Mouse (Mus musculus) midbrain, embryonic 10.5 days (tissue): ENCODE measurements around the gene Pnliprp1. TPM values are rescaled to one million over a fixed set of nuclear protein-coding genes. Genes with fewer than 3 reads are reported as not detected.

Experiments
- DNase-seq: peaks from one replicate; pipeline ENCODE4 v3.0.0-alpha.2; 2017; ENCODE audit warnings: low spot score
- H3K27ac ChIP-seq: fragments of 300-500 bp; sonication (generic); replicated peaks from 2 replicates; pipeline ENCODE4 v1.5.1; 2016; ENCODE audit warnings: mild to moderate bottlenecking
- H3K27me3 ChIP-seq: fragments of 300-500 bp; sonication (generic); 2 replicates; pipeline ENCODE4 v1.6.1; 2016; ENCODE audit warnings: low read depth, mild to moderate bottlenecking; ENCODE audit not compliant: poor library complexity, severe bottlenecking
- H3K36me3 ChIP-seq: fragments of 300-500 bp; sonication (generic); 2 replicates; pipeline ENCODE4 v1.6.1; 2016; ENCODE audit warnings: mild to moderate bottlenecking, moderate library complexity
- H3K4me1 ChIP-seq: fragments of 300-500 bp; sonication (generic); 2 replicates; pipeline ENCODE4 v1.6.1; 2016
- H3K4me3 ChIP-seq: fragments of 300-500 bp; sonication (generic); 2 replicates; pipeline ENCODE4 v1.5.1; 2016; ENCODE audit warnings: mild to moderate bottlenecking, moderate library complexity
- H3K9me3 ChIP-seq: fragments of 300-500 bp; sonication (generic); replicated peaks from 2 replicates; pipeline ENCODE4 v1.6.1; 2016; ENCODE audit warnings: mild to moderate bottlenecking
- WGBS: fragments of 180-500 bp; shearing (Covaris S2); methylation state at CpG from one replicate; pipeline ENCODE4 v1.1.7; 2016; 5-methylcytosine and 5-hydroxymethylcytosine counted together
- polyA plus RNA-seq: library from polyadenylated mRNA; unstranded; fragments of >200 nt; fragmentation: Nextera tagmentation; extraction: Ambion mirVana; gene quantifications from 2 replicates; pipeline ENCODE4 v1.2.1, GENCODE M21; 2016

Pnliprp1 gene
- polyA plus RNA-seq = 0.14 and 0.22 TPM in 2 replicates

- Histone ChIP-seq H3K27ac (0 out of 2 replicates have a peak within 1 kb of the TSS, but pooled peaks have one; percentile 52), H3K4me3 (no peak within 1 kb of the TSS), H3K36me3 (no peaks in the 10 kb centered on the region), H3K4me1 (peaks cover 14% of the 10 kb centered on the region), H3K27me3 (no peaks in the 10 kb centered on the region), H3K9me3 (no peaks in the 10 kb centered on the region; the same call in 1 of the 2 replicates)
- DNase-seq = no peak
- 56% methylated on average over 5 of the region's 5 CpGs for WGBS
Measured at GRCm38 (mm10) chr19:58728445-58729031, at the start of gene Pnliprp1. TSS of gene Pnliprp1 (plus strand) at chr19:58728887.

GRCm38 (mm10) chr19:58688933-58689332, 39.8 kb upstream of the Pnliprp1 start:
- H3K9me3 ChIP-seq = no peaks in the 10 kb centered on the region
- WGBS = 93% methylated on average over 1 of the region's 1 CpGs
- no peak overlapping the region for H3K4me3 ChIP-seq
- H3K4me1 ChIP-seq = no peaks in the 10 kb centered on the region
- no peak for DNase-seq
- H3K36me3 ChIP-seq = no peaks in the 10 kb centered on the region
- H3K27me3 ChIP-seq = no peaks in the 10 kb centered on the region
- no peak overlapping the region for H3K27ac ChIP-seq

GRCm38 (mm10) chr19:58695314-58695713, 33.4 kb upstream of the Pnliprp1 start:
- H3K4me3 ChIP-seq = no peak overlapping the region
- H3K36me3 ChIP-seq = no peaks in the 10 kb centered on the region
- WGBS = 86% methylated on average over 3 of the region's 3 CpGs
- H3K27ac ChIP-seq = no peak overlapping the region
- H3K27me3 ChIP-seq = no peaks in the 10 kb centered on the region
- H3K9me3 ChIP-seq = no peaks in the 10 kb centered on the region
- no peaks in the 10 kb centered on the region for H3K4me1 ChIP-seq
- DNase-seq = no peak

GRCm38 (mm10) chr19:58696235-58696634, 32.5 kb upstream of the Pnliprp1 start:
- Histone ChIP-seq H3K36me3 (no peaks in the 10 kb centered on the region), H3K27ac (no peak overlapping the region), H3K9me3 (no peaks in the 10 kb centered on the region), H3K27me3 (no peaks in the 10 kb centered on the region), H3K4me3 (no peak overlapping the region), H3K4me1 (no peaks in the 10 kb centered on the region)
- whole genome bisulfite sequencing = 82% methylated on average over 2 of the region's 2 CpGs
- DNase-seq = no peak

GRCm38 (mm10) chr19:58704556-58704955, 24.1 kb upstream of the Pnliprp1 start:
- DNase-seq = no peak
- Histone ChIP-seq H3K27me3 (no peaks in the 10 kb centered on the region), H3K9me3 (no peaks in the 10 kb centered on the region), H3K27ac (no peak overlapping the region), H3K36me3 (no peaks in the 10 kb centered on the region), H3K4me1 (no peaks in the 10 kb centered on the region), H3K4me3 (no peak overlapping the region)
- WGBS = 86% methylated on average over 4 of the region's 4 CpGs

- H3K27me3 ChIP-seq = no peaks in the 10 kb centered on the region
- no peaks in the 10 kb centered on the region for H3K36me3 ChIP-seq
- H3K4me3 ChIP-seq = no peak overlapping the region
- DNase-seq = no peak
- WGBS = 84% methylated on average over 3 of the region's 3 CpGs
- H3K27ac ChIP-seq = no peak overlapping the region
- H3K9me3 ChIP-seq = no peaks in the 10 kb centered on the region
- no peaks in the 10 kb centered on the region for H3K4me1 ChIP-seq
Measured at GRCm38 (mm10) chr19:58708611-58709010, 20.1 kb upstream of the Pnliprp1 start.

GRCm38 (mm10) chr19:58717925-58718324, 10.8 kb upstream of the Pnliprp1 start:
- Histone ChIP-seq H3K27me3 (no peaks in the 10 kb centered on the region), H3K36me3 (no peaks in the 10 kb centered on the region), H3K4me1 (no peaks in the 10 kb centered on the region), H3K4me3 (no peak overlapping the region), H3K27ac (no peak overlapping the region), H3K9me3 (no peaks in the 10 kb centered on the region)
- WGBS = 82% methylated on average over 4 of the region's 4 CpGs
- no peak for DNase-seq

GRCm38 (mm10) chr19:58720439-58720838, 8.2 kb upstream of the Pnliprp1 start:
- no peaks in the 10 kb centered on the region for H3K4me1 ChIP-seq

GRCm38 (mm10) chr19:58726551-58726950, 2.1 kb upstream of the Pnliprp1 start:
- H3K4me1 ChIP-seq = peaks cover 14% of the 10 kb centered on the region
- 86% methylated on average over 5 of the region's 5 CpGs for WGBS
- no peak overlapping the region for H3K4me3 ChIP-seq
- no peaks in the 10 kb centered on the region; the same call in 1 of the 2 replicates for H3K9me3 ChIP-seq
- no peaks in the 10 kb centered on the region for H3K36me3 ChIP-seq
- no peak overlapping the region for H3K27ac ChIP-seq
- no peaks in the 10 kb centered on the region for H3K27me3 ChIP-seq
- no peak for DNase-seq

More at GRCm38 (mm10) chr19:58720439-58720838, 8.2 kb upstream of the Pnliprp1 start:
- no peak for DNase-seq
- H3K36me3 ChIP-seq = no peaks in the 10 kb centered on the region
- H3K4me3 ChIP-seq = no peak overlapping the region
- H3K27ac ChIP-seq = no peak overlapping the region
- H3K27me3 ChIP-seq = no peaks in the 10 kb centered on the region
- H3K9me3 ChIP-seq = no peaks in the 10 kb centered on the region; the same call in 1 of the 2 replicates

GRCm38 (mm10) chr19:58727756-58728155, 931 bp upstream of the Pnliprp1 start:
- no peak for DNase-seq
- 87% methylated on average over 5 of the region's 5 CpGs for WGBS

GRCm38 (mm10) chr19:58733216-58733615, 4.5 kb downstream of the Pnliprp1 start:
- Histone ChIP-seq H3K4me1 (peaks cover 8% of the 10 kb centered on the region), H3K4me3 (no peak overlapping the region), H3K27ac (no peak overlapping the region), H3K9me3 (no peaks in the 10 kb centered on the region), H3K36me3 (no peaks in the 10 kb centered on the region), H3K27me3 (no peaks in the 10 kb centered on the region)
- no peak for DNase-seq
- 83% methylated on average over 6 of the region's 6 CpGs for WGBS

More at GRCm38 (mm10) chr19:58727756-58728155, 931 bp upstream of the Pnliprp1 start:
- Histone ChIP-seq H3K27me3 (no peaks in the 10 kb centered on the region), H3K36me3 (no peaks in the 10 kb centered on the region), H3K4me3 (no peak overlapping the region), H3K9me3 (no peaks in the 10 kb centered on the region; the same call in 1 of the 2 replicates), H3K27ac (0 out of 2 replicates have a peak overlapping the region, but pooled peaks have one; percentile 52), H3K4me1 (peaks cover 14% of the 10 kb centered on the region)

GRCm38 (mm10) chr19:58738111-58738510, 9.4 kb downstream of the Pnliprp1 start:
- no peaks in the 10 kb centered on the region for H3K36me3 ChIP-seq
- no peaks in the 10 kb centered on the region for H3K27me3 ChIP-seq
- WGBS = 88% methylated on average over 4 of the region's 4 CpGs
- peaks cover 3% of the 10 kb centered on the region; the same call in 1 of the 2 replicates for H3K4me1 ChIP-seq
- H3K27ac ChIP-seq = no peak overlapping the region
- no peak overlapping the region for H3K4me3 ChIP-seq
- DNase-seq = no peak
- no peaks in the 10 kb centered on the region for H3K9me3 ChIP-seq

GRCm38 (mm10) chr19:58741036-58741435, 12.3 kb downstream of the Pnliprp1 start:
- no peak overlapping the region for H3K4me3 ChIP-seq
- H3K9me3 ChIP-seq = no peaks in the 10 kb centered on the region
- no peak overlapping the region for H3K27ac ChIP-seq
- WGBS = 79% methylated on average over 6 of the region's 6 CpGs
- no peaks in the 10 kb centered on the region for H3K27me3 ChIP-seq
- no peaks in the 10 kb centered on the region for H3K36me3 ChIP-seq
- no peak for DNase-seq
- peaks cover 3% of the 10 kb centered on the region; the same call in 1 of the 2 replicates for H3K4me1 ChIP-seq
